Mouse (Mus musculus) embryo, embryonic 10 days (tissue): ENCODE data around the gene 1700030J22Rik.

Experiments
- DNase-seq: peaks from one replicate; pipeline ENCODE4 v3.0.0-alpha.2; 2015; ENCODE audit warnings: low spot score

The 1700030J22Rik gene

DNA sequence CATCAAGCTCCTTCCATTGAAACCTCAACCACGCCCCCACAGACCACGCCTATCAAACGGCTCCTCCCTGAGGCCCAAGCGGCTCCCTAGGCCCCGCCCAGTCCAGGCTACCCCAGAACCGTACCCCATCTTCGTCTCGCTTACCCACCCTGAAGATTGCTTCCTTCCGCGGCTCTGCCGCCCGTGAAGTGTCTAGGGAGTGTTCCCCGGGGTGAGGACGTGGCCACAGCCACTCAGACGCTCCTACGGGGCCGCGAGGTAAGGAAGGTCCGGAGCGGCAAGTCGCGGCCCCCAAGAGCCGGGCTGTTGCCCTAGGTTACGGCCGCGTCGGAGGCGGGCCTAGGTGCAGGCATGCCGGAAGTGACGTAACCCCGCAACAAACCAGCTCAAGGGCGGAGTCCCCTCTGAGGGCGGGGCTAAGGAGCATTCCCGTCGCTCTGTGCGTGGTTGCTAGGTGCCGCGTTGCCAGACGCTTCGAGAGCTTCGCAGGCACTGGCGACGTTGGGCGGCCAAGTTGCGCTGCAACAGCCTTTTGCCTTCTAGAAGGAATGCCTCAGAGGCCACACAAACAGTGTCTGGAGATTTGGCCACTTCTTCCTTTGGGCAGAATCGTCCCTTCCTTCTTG lies at the start of gene 1700030J22Rik:
Gene 1700030J22Rik, minus strand, starts transcription at position 329 of the 626 bp plus-strand sequence.
- DNase-seq = peak; percentile 99

DNA sequence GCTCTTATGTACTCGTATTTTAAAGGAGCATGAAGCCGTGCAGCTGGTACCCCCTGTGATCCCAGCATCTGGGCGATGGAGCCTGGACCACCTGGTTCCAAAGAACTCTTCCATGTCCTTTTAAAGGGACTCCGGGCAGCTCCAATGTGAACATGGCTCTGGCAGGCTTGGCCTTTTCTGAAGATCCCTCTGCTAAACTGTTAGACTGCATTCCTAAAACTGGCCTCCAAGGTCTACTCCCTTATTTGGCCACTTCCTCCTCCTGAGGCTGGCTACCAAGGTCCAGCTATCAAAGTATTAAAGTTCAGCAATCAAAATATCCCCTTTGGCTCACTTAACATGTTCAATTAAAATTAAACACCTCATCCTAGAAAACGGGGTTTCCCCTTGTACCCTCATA lies 48.8 kb upstream of the 1700030J22Rik start:
- no peak for DNase-seq

GRCm38 (mm10) chr8:117022297-117022993 lies 43.7 kb upstream of the 1700030J22Rik start:
- DNase-seq = no peak

- DNase-seq = no peak
Observed at GRCm38 (mm10) chr8:117019323-117020275, 40.8 kb upstream of the 1700030J22Rik start.

DNA sequence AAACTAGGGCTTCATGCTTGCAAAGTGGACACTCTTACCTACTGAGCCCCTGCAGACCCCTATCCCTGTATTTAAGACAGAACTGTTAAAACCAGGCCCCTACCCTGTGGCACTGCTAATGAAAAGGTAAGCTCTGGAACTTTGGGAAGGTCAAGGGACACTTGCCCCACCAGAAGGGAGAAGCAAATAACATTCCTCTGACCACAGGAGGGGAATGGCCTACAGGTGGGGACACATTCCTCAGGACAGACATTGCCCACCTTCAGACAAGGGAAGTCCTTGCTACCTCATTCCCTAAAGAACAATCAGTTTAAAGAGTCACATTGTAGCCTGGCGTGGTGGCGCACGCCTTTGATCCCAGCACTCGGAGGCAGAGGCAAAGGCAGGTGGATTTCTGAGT lies 39.1 kb upstream of the 1700030J22Rik start:
- no peak for DNase-seq

DNA sequence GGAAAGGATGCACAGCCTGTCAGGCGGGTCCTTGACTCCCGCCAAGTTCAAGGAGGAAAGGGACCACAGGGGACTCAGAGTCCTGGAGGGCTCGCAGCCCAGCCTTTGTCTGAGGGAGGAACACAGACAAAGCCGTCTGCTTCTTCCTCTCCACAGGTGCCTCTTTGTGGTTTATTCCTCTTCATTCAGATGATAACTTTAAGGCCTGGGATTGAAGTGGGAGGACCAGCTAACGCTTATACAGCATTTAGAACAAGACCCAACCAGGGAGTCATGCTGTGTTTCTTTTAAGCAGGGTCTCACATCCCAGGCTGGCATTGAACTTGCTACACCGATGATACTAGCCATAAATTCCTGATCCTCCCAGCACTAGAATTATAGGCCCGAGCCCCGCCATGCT lies 38.2 kb upstream of the 1700030J22Rik start:
- DNase-seq = no peak

DNA sequence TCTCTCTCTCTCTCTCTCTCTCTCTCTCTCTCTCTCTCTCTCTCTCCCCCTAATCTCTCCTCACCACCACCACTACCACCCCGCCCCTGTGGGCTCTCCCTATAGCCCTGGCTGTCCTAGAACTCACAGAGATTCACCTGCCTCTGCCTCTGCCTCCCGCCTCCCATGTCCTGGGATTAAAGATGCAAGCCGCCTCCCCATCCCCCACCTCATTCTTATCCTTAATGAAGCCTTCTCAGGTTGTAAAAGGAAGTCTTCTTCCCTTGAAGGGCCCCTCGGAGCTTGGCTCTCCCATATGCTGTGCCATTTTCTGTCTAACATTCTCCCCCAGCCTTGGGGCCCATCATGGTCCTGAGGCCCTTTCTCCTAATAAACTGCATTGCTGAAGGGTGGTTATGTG lies 36.9 kb upstream of the 1700030J22Rik start:
- no peak for DNase-seq

DNA sequence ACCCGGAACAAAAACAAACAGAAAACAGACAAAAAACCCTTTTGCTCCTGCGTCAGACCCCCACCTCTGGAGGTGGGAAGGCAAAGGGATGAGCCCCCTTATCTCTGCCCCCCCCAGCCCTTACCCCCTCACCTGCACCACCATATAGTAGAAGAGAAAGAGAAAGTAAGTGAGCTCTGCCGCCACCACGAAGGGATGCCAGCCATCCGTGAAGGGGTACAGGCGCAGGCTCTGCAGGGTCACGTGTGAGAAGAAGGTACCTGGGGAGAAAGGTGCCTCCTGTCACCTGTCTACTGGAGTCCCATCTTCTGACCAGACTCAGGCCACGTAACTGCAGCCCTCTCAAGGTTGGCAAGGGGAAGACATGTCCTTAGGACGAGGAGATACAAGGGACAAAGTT lies 32.6 kb upstream of the 1700030J22Rik start:
- DNase-seq = no peak

GRCm38 (mm10) chr8:116994016-116994716 lies 15.4 kb upstream of the 1700030J22Rik start:
- no peak for DNase-seq

- peak; percentile 99 for DNase-seq
Observed at GRCm38 (mm10) chr8:116993095-116993867, 14.5 kb upstream of the 1700030J22Rik start, which contains the start of gene Gcsh. Gene Gcsh, minus strand, starts transcription at chr8:116993537.

DNA sequence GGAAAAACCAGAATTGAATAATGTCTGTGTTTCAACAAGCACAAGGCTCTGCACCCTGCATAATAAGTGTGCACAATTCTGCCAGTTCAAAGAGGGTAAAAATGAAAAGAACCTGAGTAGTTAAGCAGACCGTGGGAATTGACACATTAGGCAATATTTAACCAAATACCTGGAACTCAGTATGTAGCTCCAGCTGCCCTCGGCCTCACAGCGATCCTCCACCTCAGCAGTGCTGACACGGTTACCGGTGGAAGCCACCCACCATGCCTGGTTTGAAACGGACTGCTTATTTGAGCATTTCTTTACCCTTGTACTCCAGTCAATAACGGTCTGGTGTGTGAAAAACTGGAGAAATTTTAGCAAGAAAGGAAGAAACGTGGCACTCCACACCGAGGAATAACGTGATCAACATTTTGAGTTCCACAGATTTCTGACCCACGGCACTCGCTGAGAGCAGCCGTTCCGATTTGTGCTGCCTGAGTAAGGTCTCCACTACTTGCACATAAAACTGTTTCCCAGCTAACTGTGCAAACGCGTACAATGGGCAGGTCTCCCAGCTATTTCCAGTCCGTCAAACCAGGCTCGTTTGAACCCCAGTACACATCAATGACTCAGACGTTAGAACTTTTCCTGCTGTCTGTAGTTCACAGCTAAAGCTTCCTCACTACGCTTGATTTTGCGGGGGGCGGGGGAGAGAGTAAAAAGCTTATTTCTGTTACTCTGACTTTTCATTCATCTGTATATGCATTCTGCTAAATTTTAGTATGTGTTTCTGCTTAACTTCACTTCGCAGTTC lies 13.6 kb upstream of the 1700030J22Rik start:
- peak; percentile 22 for DNase-seq

DNA sequence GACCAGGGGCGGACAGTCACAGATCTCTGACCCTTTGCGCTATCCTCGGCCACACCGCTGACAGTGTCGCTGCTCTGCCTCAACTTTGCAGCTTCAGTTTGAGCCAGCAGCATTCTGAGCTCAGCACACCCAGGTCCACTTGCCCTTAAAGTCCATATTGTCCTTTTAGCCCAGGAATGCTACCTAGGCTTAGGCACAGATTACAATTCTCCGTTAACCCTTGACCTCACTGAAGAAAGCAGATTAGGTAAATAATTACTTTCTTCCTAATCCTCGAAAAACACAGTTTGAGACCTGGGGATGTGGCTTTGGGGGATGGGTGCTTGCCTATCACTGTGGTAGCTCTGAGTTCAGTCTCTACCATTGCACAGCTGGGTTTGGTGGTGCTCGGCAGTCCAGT lies 12.5 kb upstream of the 1700030J22Rik start:
- no peak for DNase-seq

GRCm38 (mm10) chr8:116989842-116990241 lies 11.1 kb upstream of the 1700030J22Rik start:
- DNase-seq = no peak

DNA sequence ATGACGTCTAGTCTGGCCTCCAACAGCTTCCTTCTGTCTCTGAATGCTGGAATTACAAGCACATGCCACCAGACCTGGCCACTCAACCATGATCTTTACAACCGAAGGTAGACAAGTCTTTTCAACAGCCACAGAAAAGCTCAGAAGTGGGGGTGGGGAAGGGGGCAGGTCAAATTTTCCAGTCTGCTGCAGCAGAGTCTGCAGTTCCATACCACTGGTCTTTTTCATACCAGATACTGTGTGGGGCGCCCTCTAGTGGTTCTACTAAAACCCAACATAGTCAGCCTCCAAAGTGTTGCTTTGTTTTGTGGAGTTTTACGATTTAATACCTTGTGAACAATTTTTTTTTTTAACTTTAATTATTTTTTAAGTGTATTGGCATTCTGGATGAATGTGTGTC lies 1.4 kb upstream of the 1700030J22Rik start:
- peak; percentile 68 for DNase-seq

DNA sequence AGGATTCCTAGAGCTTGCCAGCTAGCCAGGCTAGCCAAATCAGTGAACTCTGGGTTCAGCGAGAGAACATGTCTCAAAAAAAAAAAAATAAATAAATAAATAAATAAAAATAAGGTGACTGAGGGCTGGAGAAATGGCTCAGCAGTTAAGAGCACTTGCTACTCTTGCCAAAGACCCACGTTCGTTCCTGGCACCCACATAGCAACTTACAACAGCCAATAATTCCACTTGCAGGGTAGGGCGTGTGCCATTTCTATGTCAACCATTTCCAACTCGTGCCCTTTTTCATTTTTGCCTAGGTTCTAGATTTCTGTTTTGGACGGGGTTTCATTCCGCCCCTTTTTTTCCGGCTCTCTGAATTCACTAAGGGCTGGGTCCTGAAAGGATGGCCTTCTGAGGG lies 707 bp downstream of the 1700030J22Rik start:
- no peak for DNase-seq

- no peak for DNase-seq
Observed at GRCm38 (mm10) chr8:116975606-116976005, 3.2 kb downstream of the 1700030J22Rik start.

- DNase-seq = no peak
Observed at GRCm38 (mm10) chr8:116975066-116975465, 3.7 kb downstream of the 1700030J22Rik start.

- DNase-seq = no peak
Observed at GRCm38 (mm10) chr8:116969531-116969930, 9.2 kb downstream of the 1700030J22Rik start.

- DNase-seq = no peak
Observed at GRCm38 (mm10) chr8:116954415-116954814, 24.3 kb downstream of the 1700030J22Rik start.

GRCm38 (mm10) chr8:116952428-116952827 lies 26.3 kb downstream of the 1700030J22Rik start:
- no peak for DNase-seq
